Mouse (Mus musculus) brain, embryonic 14.5 days (tissue): ENCODE measurements around the gene Tent4b. TPM values are rescaled to one million over a fixed set of nuclear protein-coding genes. Genes with fewer than 3 reads are reported as not detected.

Source experiments
- DNase-seq: peaks from one replicate; pipeline ENCODE4 v3.0.0-alpha.2; 2011; ENCODE audit warnings: low read depth
- CTCF ChIP-seq: fragments of 200-500 bp; IDR thresholded peaks from 2 replicates; pipeline ENCODE4 v1.5.1; 2012; ENCODE audit warnings: inconsistent platforms, mild to moderate bottlenecking, moderate library complexity, borderline replicate concordance; ENCODE audit not compliant: insufficient read depth, insufficient read length; ENCODE audit errors: extremely low read depth
- POLR2A ChIP-seq: fragments of 200-500 bp; IDR thresholded peaks from 2 replicates; pipeline ENCODE4 v1.6.1; 2012; ENCODE audit warnings: mild to moderate bottlenecking, inconsistent platforms, borderline replicate concordance; ENCODE audit not compliant: poor library complexity, insufficient read depth, insufficient read length, severe bottlenecking; ENCODE audit errors: extremely low read depth
- polyA plus RNA-seq: library from polyadenylated mRNA; depleted of rRNA; stranded (reverse); fragments of >200 nt; gene quantifications from 2 replicates; pipeline ENCODE4 v1.2.3, GENCODE M21; 2012

The Tent4b gene
- polyA plus RNA-seq, 1 experiment: 36.5 TPM

- DNase-seq: no peak
- TF ChIP-seq CTCF (no peak), POLR2A (no peak)
These were observed 29.8 kb downstream of the Tent4b start for GRCm38 (mm10) chr8:88228800-88229199.

DNA sequence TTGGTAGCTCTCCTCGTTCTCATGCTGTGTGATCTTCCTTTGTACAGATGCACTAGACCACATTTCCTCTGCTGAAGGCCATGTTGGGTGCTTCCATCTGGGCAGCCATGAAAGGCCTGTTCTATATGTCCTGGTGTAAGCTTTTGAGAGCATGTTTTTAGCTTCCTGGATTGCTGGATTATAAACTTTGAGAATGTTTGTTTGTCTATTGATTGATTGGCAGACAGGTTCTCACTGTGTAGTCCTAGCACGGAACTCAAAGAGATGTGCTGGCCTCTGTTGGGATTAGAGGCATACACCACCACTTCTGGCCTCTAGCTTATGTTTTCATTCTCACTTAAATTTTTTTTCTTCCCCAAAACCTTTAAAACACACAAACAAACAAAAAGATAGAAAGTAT lies 37.7 kb downstream of the Tent4b start:
- TF ChIP-seq CTCF: no peak
- TF ChIP-seq POLR2A: no peak
- no peak for DNase-seq

- no peak for TF ChIP-seq POLR2A
- no peak for TF ChIP-seq CTCF
These were observed 38.6 kb downstream of the Tent4b start for GRCm38 (mm10) chr8:88237606-88238005.

GRCm38 (mm10) chr8:88239277-88239676 lies 40.3 kb downstream of the Tent4b start:
- TF ChIP-seq CTCF: no peak
- TF ChIP-seq POLR2A: no peak
- DNase-seq: no peak

More at GRCm38 (mm10) chr8:88237606-88238005, 38.6 kb downstream of the Tent4b start:
- DNase-seq: no peak

DNA sequence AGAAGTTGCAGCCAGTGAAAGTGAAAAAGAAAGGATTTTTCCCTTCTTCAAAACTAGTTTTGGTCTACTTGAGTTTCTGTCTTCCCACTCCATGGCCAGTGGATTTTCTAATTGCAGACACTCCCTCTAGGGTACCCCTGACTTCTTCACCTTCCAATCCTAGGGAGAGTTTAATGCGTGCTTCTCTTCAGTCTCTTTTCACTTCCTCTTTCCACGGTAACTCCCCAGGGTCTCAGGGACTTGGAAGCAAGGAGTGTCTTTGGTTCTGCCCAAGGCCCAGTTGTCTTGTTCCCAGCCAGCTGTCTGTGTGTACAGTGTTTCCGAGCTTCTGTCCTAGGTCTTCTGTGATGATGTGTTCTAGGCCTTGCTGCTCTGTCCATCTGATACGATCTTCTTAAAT lies 42.9 kb downstream of the Tent4b start:
- DNase-seq: no peak
- no peak for TF ChIP-seq CTCF
- no peak for TF ChIP-seq POLR2A

DNA sequence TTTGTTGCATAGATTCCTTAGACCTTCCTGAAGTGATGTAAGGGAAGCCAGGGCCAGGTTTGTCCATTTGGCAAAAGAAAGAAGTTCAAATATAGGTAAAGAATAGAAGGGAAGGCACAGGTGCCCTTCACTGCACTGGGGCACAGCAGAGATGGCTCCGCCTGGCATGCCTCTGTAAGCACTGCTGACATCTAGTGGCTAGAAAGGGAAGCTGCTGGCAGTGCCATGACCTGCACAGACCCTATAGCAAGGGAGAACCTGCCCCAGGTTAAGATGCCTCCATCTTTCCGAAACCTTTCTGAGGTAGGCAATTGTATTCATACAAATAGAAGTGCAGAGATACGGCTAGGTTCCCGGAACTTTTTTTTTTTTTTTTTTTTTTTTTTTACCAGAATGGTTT lies 45.3 kb downstream of the Tent4b start:
- no peak for TF ChIP-seq POLR2A
- TF ChIP-seq CTCF: peak; percentile 89
- peak; percentile 55 for DNase-seq

DNA sequence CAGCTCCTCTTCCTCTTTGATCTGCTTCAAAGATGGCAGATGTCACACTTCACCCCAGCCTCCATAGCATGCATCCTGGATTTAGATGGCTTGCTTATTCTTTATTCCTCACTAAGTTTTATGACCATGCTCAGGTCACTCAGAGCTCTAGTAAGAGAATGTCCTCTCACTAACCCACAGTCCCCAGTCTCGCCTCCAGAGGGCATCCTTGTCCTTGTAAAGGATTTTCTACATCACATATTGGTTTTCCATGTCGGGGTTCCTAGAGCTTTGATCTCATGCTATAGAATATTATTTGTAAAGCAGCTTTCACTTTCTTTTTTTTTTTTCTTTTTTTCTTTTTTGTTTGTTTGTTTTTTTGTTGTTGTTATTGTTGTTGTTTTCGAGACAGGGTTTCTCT lies 53.8 kb downstream of the Tent4b start:
- TF ChIP-seq CTCF: peak; percentile 45; the same call in 1 of the 2 replicates
- no peak for TF ChIP-seq POLR2A
- DNase-seq: peak; percentile 35

DNA sequence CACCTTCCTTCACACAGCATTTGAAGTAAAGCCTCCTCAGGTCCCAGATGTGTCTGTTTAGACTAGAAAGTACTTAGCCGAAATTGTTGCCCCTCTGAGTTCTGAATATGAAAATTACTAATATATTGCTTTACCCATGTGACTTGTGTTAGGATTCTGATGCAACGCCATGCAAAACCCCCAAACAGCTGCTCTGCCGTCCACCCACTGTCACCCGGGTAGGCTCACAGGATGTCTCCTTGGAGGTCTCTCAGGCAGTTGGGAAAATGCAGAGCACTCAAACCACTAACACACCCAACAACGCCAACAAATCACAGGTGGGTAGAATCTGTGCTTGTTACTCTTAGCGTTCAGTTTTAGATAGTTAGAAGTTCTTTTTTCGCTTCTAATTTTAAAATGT lies 55.9 kb downstream of the Tent4b start:
- TF ChIP-seq POLR2A: no peak
- DNase-seq: no peak

DNA sequence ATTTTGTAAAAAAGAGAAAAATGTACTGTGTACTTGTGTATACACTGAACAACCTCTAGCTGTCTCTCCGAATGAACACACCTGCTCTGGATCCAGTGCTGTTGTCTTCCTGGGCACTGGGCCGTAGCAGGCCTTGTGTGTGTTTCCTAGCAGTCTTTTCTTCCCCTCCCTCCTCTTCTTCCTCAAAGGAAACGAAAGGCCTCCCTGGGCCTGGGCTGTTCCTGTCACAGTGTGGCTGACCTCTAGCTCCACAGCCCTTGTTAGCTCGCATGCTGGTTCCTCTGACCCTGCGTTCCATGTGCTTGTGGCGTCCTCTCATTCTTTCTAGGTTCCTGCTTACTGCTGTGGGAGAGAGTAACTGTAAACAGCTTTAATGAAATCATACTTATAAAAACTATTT lies 59.0 kb downstream of the Tent4b start:
- TF ChIP-seq CTCF: no peak
- TF ChIP-seq POLR2A: no peak
- no peak for DNase-seq

DNA sequence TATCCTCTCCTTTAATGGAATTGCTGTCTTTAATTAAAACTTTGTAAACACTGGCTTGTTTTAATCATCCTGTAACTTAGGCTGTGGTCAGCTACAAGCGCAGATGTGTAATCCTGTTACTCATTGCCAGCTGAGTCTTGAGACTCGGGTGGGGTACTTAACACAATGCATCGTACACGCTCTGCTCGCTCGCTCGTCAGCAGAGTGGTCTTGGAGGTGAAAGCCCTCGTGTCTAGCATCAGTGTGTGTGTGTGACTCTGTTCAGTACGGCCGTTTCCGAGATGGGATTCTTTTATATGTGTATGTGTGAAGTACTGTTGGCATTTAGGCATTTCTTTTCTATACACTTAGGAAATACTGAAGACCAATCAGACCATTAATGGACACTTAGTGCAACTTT lies 59.5 kb downstream of the Tent4b start:
- TF ChIP-seq CTCF (no peak), POLR2A (no peak)
- DNase-seq: no peak

DNA sequence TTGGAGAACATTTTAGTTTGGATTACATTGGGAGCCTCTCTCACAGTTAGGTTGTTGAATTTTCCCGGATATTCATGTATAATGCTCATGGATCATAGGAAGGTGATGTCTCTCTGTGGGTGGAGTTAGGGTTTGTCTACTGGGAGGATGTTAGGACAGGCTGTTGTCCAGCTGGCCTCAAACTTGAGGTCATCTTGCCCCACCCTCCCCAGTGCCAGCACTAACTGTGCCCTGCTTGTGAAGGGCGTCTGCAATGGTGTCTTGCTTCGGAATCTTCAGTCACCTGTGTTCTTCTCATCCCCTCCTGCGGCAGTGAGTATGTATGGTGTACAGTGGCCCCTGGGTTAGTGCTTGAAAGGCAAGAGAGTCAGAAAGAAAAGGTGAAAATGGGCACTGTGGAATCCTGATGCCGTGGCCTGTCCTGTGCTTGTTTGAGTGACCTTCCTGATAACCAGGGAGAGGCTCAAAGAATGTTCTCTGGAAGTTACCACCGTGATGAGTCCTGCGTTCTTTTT lies 61.5 kb downstream of the Tent4b start:
- no peak for DNase-seq
- no peak for TF ChIP-seq POLR2A
- TF ChIP-seq CTCF: no peak

- TF ChIP-seq POLR2A (no peak), CTCF (no peak)
- DNase-seq: peak; percentile 27
These were observed 64.0 kb downstream of the Tent4b start for GRCm38 (mm10) chr8:88262831-88263635.
